Mouse (Mus musculus): ENCODE results near the gene Myo1c.

DNA sequence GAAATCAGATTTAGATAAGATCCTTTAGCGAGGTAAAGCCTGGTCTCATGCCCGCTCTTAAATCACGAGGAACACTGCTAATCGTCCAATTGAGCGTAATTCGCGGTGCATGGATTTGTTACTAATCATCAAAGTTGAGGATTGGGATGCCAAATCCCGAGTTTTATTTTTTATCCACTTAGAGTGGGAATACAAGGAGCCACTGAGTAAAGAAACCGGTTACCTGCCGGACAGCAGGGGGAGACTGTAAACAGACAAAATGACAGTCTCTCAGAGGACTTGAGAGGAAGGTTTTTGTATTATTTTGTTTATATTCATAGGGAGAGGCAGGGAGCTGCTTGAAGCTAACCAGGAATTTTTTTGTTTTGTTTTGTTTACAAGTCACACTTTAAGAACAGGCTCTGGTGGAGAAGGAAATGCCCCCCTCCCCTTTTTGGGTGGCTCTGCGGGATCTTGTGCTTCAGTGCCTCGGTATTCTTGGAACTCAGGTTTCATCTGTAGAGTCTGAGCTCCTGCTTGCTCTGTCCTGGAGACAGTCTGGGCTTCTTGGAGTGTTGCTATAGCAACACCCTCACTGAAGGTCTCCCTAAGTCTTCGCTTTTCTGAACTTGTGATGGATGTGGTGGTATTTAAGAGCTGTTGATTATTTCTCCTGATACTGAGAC is 18.6 kb upstream of the Myo1c start:
- TF ChIP-seq USF1 (IDR thresholded peaks at IDR 0.05; ENCODE audit: low read depth) = no peak
- no peak for TF ChIP-seq CEBPB (IDR thresholded peaks at IDR 0.05; ENCODE audit: insufficient read depth, poor library complexity, severe bottlenecking)
- TF ChIP-seq TCF12 (IDR thresholded peaks at IDR 0.05; ENCODE audit: insufficient read depth, poor library complexity, severe bottlenecking) = no peak
- TF ChIP-seq MAX (IDR thresholded peaks at IDR 0.05; ENCODE audit: low read depth) = no peak
- TF ChIP-seq POLR2A (IDR thresholded peaks at IDR 0.05; ENCODE audit: insufficient read length, low read depth) = no peak
- TF ChIP-seq TCF3 (IDR thresholded peaks at IDR 0.05; ENCODE audit: insufficient read length, low read depth) = no peak
- TF ChIP-seq POLR2AphosphoS2 (IDR thresholded peaks at IDR 0.05; ENCODE audit: insufficient read length, low read depth) = no peak
- no peak for TF ChIP-seq E2F4 (IDR thresholded peaks at IDR 0.05; ENCODE audit: insufficient read depth)
- TF ChIP-seq MYOG (IDR thresholded peaks at IDR 0.05; ENCODE audit: control insufficient read depth in 1 of 3, insufficient read depth in 1 of 3, insufficient read length in 2 of 3, low read depth in 2 of 3) = no peak
